Mouse (Mus musculus): ENCODE data around the gene Itprip. TPM values are rescaled to one million over a fixed set of nuclear protein-coding genes. Genes with fewer than 3 reads are reported as not detected.

Gene Itprip
- polyA plus RNA-seq, 2 experiments: 14.4 to 17.1 TPM

GRCm38 (mm10) chr19:47886617-47887016 is 32.5 kb downstream of the Itprip start:
- peaks cover 30% of the 10 kb centered on the region for H3K4me1 ChIP-seq (ENCODE audit: control insufficient read depth, insufficient read depth, low read length)
- 0 out of 2 replicates have a peak overlapping the region, but pooled peaks have one; percentile 27 for H3K27ac ChIP-seq (replicated peaks; ENCODE audit: low read depth, low read length)
- H3K27me3 ChIP-seq (ENCODE audit: control insufficient read depth, insufficient read depth, low read length): no peaks in the 10 kb centered on the region
- H3K4me2 ChIP-seq (replicated peaks; ENCODE audit: low read depth, low read length, severe bottlenecking): no peak overlapping the region
- ATAC-seq (ENCODE audit: low FRiP score, low read depth): peak; percentile 54; the same call in 1 of the 2 replicates
- WGBS: 46% methylated on average over 7 of the region's 7 CpGs
- peak; percentile 69 for DNase-seq (ENCODE audit: low spot score)
- no peaks in the 10 kb centered on the region for H3K9me3 ChIP-seq (ENCODE audit: control insufficient read depth, low read length)
- no peaks in the 10 kb centered on the region for H3K36me3 ChIP-seq (ENCODE audit: control insufficient read depth, insufficient read depth, low read length)
- TF ChIP-seq POLR2A (IDR thresholded peaks at IDR 0.05; ENCODE audit: borderline replicate concordance, extremely low read depth, insufficient read depth, insufficient read length): no peak
- no peak overlapping the region for H3K4me3 ChIP-seq (replicated peaks; ENCODE audit: low read length)
- no peak overlapping the region for H3K9ac ChIP-seq (ENCODE audit: low read depth, low read length, severe bottlenecking)

- DNase-seq (ENCODE audit: low spot score) (no peak), ATAC-seq (ENCODE audit: low FRiP score, low read depth) (no peak)
- Histone ChIP-seq H3K36me3 (ENCODE audit: control insufficient read depth, insufficient read depth, low read length) (no peaks in the 10 kb centered on the region), H3K4me3 (replicated peaks; ENCODE audit: low read length) (no peak overlapping the region), H3K4me1 (ENCODE audit: control insufficient read depth, insufficient read depth, low read length) (peaks cover 23% of the 10 kb centered on the region), H3K9me3 (ENCODE audit: control insufficient read depth, low read length) (no peaks in the 10 kb centered on the region), H3K9ac (ENCODE audit: low read depth, low read length, severe bottlenecking) (no peak overlapping the region), H3K4me2 (replicated peaks; ENCODE audit: low read depth, low read length, severe bottlenecking) (no peak overlapping the region), H3K27me3 (ENCODE audit: control insufficient read depth, insufficient read depth, low read length) (no peaks in the 10 kb centered on the region), H3K27ac (replicated peaks; ENCODE audit: low read depth, low read length) (peak overlapping the region; percentile 26; the same call in 1 of the 2 replicates)
- TF ChIP-seq POLR2A (IDR thresholded peaks at IDR 0.05; ENCODE audit: borderline replicate concordance, extremely low read depth, insufficient read depth, insufficient read length): no peak
- 83% methylated on average over 11 of the region's 11 CpGs for WGBS
Measured at GRCm38 (mm10) chr19:47885886-47886285, 33.2 kb downstream of the Itprip start.

GRCm38 (mm10) chr19:47885191-47885743 is 33.8 kb downstream of the Itprip start:
- Histone ChIP-seq H3K4me1 (ENCODE audit: control insufficient read depth, insufficient read depth, low read length) (peaks cover 18% of the 10 kb centered on the region), H3K4me2 (replicated peaks; ENCODE audit: low read depth, low read length, severe bottlenecking) (no peak overlapping the region), H3K27ac (replicated peaks; ENCODE audit: low read depth, low read length) (peak overlapping the region; percentile 26; the same call in 1 of the 2 replicates), H3K9me3 (ENCODE audit: control insufficient read depth, low read length) (no peaks in the 10 kb centered on the region), H3K9ac (ENCODE audit: low read depth, low read length, severe bottlenecking) (no peak overlapping the region), H3K4me3 (replicated peaks; ENCODE audit: low read length) (no peak overlapping the region), H3K27me3 (ENCODE audit: control insufficient read depth, insufficient read depth, low read length) (no peaks in the 10 kb centered on the region), H3K36me3 (ENCODE audit: control insufficient read depth, insufficient read depth, low read length) (no peaks in the 10 kb centered on the region)
- no peak for DNase-seq (ENCODE audit: low spot score)
- no peak for TF ChIP-seq POLR2A (IDR thresholded peaks at IDR 0.05; ENCODE audit: borderline replicate concordance, extremely low read depth, insufficient read depth, insufficient read length)
- 51% methylated on average over 7 of the region's 7 CpGs for WGBS
- no peak for ATAC-seq (ENCODE audit: low FRiP score, low read depth)

- no peak overlapping the region for H3K27ac ChIP-seq (replicated peaks; ENCODE audit: low read depth, low read length)
- H3K4me3 ChIP-seq (replicated peaks; ENCODE audit: low read length): no peak overlapping the region
- H3K4me1 ChIP-seq (ENCODE audit: control insufficient read depth, insufficient read depth, low read length): peaks cover 18% of the 10 kb centered on the region
- ATAC-seq (ENCODE audit: low FRiP score, low read depth) (no peak), DNase-seq (ENCODE audit: low spot score) (no peak)
- H3K27me3 ChIP-seq (ENCODE audit: control insufficient read depth, insufficient read depth, low read length): no peaks in the 10 kb centered on the region
- no peaks in the 10 kb centered on the region for H3K9me3 ChIP-seq (ENCODE audit: control insufficient read depth, low read length)
- WGBS: 69% methylated on average over 13 of the region's 13 CpGs
- no peak overlapping the region for H3K4me2 ChIP-seq (replicated peaks; ENCODE audit: low read depth, low read length, severe bottlenecking)
- TF ChIP-seq POLR2A (IDR thresholded peaks at IDR 0.05; ENCODE audit: borderline replicate concordance, extremely low read depth, insufficient read depth, insufficient read length): no peak
- H3K36me3 ChIP-seq (ENCODE audit: control insufficient read depth, insufficient read depth, low read length): no peaks in the 10 kb centered on the region
- no peak overlapping the region for H3K9ac ChIP-seq (ENCODE audit: low read depth, low read length, severe bottlenecking)
Measured at GRCm38 (mm10) chr19:47884296-47885085, 34.6 kb downstream of the Itprip start.

- WGBS: 44% methylated on average over 9 of the region's 9 CpGs
- H3K9me3 ChIP-seq (ENCODE audit: control insufficient read depth, low read length): no peaks in the 10 kb centered on the region
- no peaks in the 10 kb centered on the region for H3K36me3 ChIP-seq (ENCODE audit: control insufficient read depth, insufficient read depth, low read length)
- no peaks in the 10 kb centered on the region for H3K27me3 ChIP-seq (ENCODE audit: control insufficient read depth, insufficient read depth, low read length)
- DNase-seq (ENCODE audit: low spot score): no peak
- no peak overlapping the region for H3K27ac ChIP-seq (replicated peaks; ENCODE audit: low read depth, low read length)
- TF ChIP-seq POLR2A (IDR thresholded peaks at IDR 0.05; ENCODE audit: borderline replicate concordance, extremely low read depth, insufficient read depth, insufficient read length): no peak
- ATAC-seq (ENCODE audit: low FRiP score, low read depth): no peak; the same call in 1 of the 2 replicates
- peaks cover 18% of the 10 kb centered on the region for H3K4me1 ChIP-seq (ENCODE audit: control insufficient read depth, insufficient read depth, low read length)
- H3K9ac ChIP-seq (ENCODE audit: low read depth, low read length, severe bottlenecking): no peak overlapping the region
- H3K4me3 ChIP-seq (replicated peaks; ENCODE audit: low read length): no peak overlapping the region
- H3K4me2 ChIP-seq (replicated peaks; ENCODE audit: low read depth, low read length, severe bottlenecking): no peak overlapping the region
Measured at GRCm38 (mm10) chr19:47882882-47883254, 36.2 kb downstream of the Itprip start.

Measured in limb, embryonic 14.5 days (tissue).